Mouse (Mus musculus) neural tube, embryonic 15.5 days (tissue): ENCODE measurements at regions not wholly inside any gene's neighbourhood (a gene's known extent, or its start where the extent isn't known, plus 50 kb on each side); places are given as distances from the start of the nearest gene placed in this dataset.

Experiments used
- ATAC-seq: fragments of 200-750 bp; cut with Nextera tagmentation; 2 replicates; pipeline ENCODE4 v1.8.0; 2017; ENCODE audit warnings: mild to moderate bottlenecking, moderate TSS enrichment, moderate library complexity; ENCODE audit not compliant: low FRiP score
- H3K27ac ChIP-seq: fragments of 300-500 bp; sonication (generic); replicated peaks from 2 replicates; pipeline ENCODE4 v1.5.1; 2015; ENCODE audit warnings: mild to moderate bottlenecking, inconsistent platforms
- H3K27me3 ChIP-seq: fragments of 300-500 bp; sonication (generic); replicated peaks from 2 replicates; pipeline ENCODE4 v1.6.1; 2015; ENCODE audit warnings: inconsistent platforms
- H3K36me3 ChIP-seq: fragments of 300-500 bp; sonication (generic); 2 replicates; pipeline ENCODE4 v1.6.1; 2015; ENCODE audit warnings: inconsistent platforms
- H3K4me1 ChIP-seq: fragments of 300-500 bp; sonication (generic); 2 replicates; pipeline ENCODE4 v1.6.1; 2015; ENCODE audit warnings: inconsistent platforms
- H3K4me2 ChIP-seq: fragments of 300-500 bp; sonication (generic); 2 replicates; pipeline ENCODE4 v1.6.1; 2015; ENCODE audit warnings: inconsistent platforms, mild to moderate bottlenecking, moderate library complexity
- H3K4me3 ChIP-seq: fragments of 300-500 bp; sonication (generic); replicated peaks from 2 replicates; pipeline ENCODE4 v1.5.1; 2015; ENCODE audit warnings: mild to moderate bottlenecking, inconsistent platforms
- H3K9ac ChIP-seq: fragments of 300-500 bp; sonication (generic); replicated peaks from 2 replicates; pipeline ENCODE4 v1.6.1; 2015; ENCODE audit warnings: mild to moderate bottlenecking, inconsistent platforms
- H3K9me3 ChIP-seq: fragments of 300-500 bp; sonication (generic); replicated peaks from 2 replicates; pipeline ENCODE4 v1.6.1; 2016; ENCODE audit warnings: inconsistent platforms
- WGBS: fragments of 180-500 bp; shearing (Covaris S2); methylation state at CpG from one replicate; pipeline ENCODE4 v1.1.7; 2015; ENCODE audit warnings: mixed read lengths; 5-methylcytosine and 5-hydroxymethylcytosine counted together

DNA sequence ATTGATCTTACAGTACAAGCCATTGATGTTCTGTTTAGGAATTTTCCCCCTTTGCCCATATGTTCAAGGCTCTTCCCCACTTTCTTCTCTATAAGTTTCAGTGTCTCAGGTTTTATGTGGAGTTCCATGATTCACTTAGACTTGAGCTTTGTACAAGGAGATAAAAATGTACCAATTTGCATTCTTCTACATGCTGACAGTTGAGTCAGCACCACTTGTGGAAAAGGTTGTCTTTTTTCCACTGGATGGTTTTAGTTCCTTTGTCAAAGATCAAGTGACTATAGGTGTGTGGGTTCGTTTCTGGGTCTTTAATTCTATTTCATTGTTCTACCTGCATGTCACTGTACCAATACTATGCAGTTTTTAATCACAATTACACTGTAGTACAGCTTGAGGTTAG lies 551.1 kb upstream of the A1bg start:
- Histone ChIP-seq H3K4me1 (no peaks in the 10 kb centered on the region), H3K27ac (no peak overlapping the region), H3K4me3 (no peak overlapping the region), H3K4me2 (no peak overlapping the region), H3K36me3 (no peaks in the 10 kb centered on the region), H3K9ac (no peak overlapping the region), H3K9me3 (no peaks in the 10 kb centered on the region), H3K27me3 (no peaks in the 10 kb centered on the region)
- WGBS, result 50% methylated on average over 1 of the region's 1 CpGs
- no peak for ATAC-seq

DNA sequence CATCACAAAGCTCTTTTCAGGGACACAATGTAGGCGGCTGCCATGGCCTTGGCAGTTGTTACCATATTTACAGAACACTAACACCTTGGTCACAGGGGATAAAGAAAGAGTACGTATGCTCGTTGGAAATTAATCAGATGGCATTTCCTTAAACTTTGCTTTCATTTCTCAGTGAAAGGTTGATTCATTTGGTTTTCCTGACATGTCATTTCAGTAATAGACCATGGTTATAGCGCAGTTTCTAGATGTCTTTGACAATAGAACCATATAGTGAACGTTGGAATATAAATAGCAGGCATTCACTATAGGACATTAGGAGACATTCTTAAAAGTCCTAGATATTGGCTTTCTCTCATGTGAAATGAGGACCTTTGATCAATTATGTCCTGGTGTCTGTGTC lies 532.2 kb upstream of the A1bg start:
- Histone ChIP-seq H3K36me3 (no peaks in the 10 kb centered on the region), H3K4me3 (no peak overlapping the region), H3K4me1 (no peaks in the 10 kb centered on the region), H3K4me2 (no peak overlapping the region), H3K27me3 (no peaks in the 10 kb centered on the region), H3K27ac (no peak overlapping the region), H3K9ac (no peak overlapping the region), H3K9me3 (no peaks in the 10 kb centered on the region)
- 94% methylated on average over 5 of the region's 5 CpGs for WGBS
- ATAC-seq, result no peak

DNA sequence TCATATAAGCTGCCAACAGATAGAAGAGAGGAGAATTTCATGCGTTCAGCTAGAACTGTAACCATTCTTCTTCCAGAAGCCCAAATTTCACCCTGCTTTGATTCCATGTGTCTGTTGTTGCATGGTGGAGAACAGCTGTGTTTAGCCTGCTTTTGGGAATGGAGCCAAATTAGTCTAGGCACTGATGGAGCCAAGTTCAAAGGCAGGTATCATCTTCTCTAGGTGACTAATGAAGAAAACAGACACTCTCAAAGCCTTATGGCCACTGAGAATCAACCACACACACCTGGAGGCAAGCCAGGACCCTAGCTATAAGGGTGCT lies 531.5 kb upstream of the A1bg start:
- 77% methylated on average over 1 of the region's 1 CpGs for WGBS
- H3K36me3 ChIP-seq, result no peaks in the 10 kb centered on the region
- ATAC-seq, result no peak
- H3K4me2 ChIP-seq, result no peak overlapping the region
- H3K4me3 ChIP-seq, result no peak overlapping the region
- H3K9ac ChIP-seq, result no peak overlapping the region
- no peaks in the 10 kb centered on the region for H3K4me1 ChIP-seq
- no peaks in the 10 kb centered on the region for H3K27me3 ChIP-seq
- no peaks in the 10 kb centered on the region for H3K9me3 ChIP-seq
- H3K27ac ChIP-seq, result no peak overlapping the region

DNA sequence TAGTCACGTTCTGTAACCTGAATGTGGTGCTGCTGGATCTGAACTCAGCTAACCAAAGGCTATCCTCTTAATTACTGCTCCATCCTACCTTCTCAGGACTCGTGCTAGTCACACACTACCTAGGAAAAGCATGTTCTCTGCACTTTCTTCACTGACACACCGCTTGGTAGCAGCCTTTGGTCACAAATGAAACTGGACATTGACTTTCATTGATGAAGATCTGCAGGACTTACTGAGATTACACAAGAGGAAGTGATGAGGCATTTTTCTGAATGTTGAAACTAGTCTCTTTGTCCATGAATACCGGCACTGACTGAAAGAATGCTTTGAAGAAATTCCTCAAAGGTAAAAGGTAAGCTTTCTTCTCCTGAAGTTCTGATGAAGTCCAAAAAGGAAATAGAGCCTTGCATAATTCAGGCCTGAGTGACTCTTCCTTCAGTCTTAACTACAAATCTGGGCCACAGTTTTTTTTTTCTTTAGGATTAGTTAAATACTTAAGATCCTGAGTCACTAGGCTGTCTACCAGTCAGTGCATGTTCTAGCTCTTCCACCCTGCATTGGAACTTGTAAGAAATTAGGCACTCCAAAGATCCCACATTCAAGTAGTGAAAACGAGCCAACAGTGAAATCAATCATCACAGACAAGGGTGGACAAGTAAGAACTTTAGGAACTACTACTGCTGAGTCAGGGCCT lies 531.0 kb upstream of the A1bg start:
- no peak for ATAC-seq
- H3K27ac ChIP-seq, result no peak overlapping the region
- no peak overlapping the region for H3K9ac ChIP-seq
- H3K4me3 ChIP-seq, result no peak overlapping the region
- WGBS, result 85% methylated on average over 5 of the region's 5 CpGs
- no peaks in the 10 kb centered on the region for H3K4me1 ChIP-seq
- no peaks in the 10 kb centered on the region for H3K36me3 ChIP-seq
- no peaks in the 10 kb centered on the region for H3K27me3 ChIP-seq
- no peak overlapping the region for H3K4me2 ChIP-seq
- H3K9me3 ChIP-seq, result no peaks in the 10 kb centered on the region

DNA sequence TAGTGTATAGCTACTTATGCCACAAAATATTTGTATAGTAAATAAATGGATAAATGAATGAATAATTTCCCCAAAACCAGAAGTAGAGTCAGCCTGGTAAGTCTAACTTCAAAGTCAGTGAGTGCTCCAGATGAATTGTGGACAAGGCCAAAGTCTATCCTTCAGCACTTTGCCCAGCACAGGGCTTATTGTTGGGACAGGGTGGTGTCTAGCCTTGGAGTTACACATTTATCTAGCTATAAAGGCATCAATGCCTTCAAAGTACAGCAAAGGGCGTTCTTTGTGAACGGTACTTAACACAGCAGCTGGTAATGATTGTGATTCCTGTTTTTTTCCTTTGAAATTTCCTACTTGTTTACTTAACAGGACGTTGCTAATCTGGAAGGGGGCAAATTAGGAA lies 527.4 kb upstream of the A1bg start:
- H3K4me2 ChIP-seq, result no peak overlapping the region
- 21% methylated on average over 3 of the region's 3 CpGs for WGBS
- H3K4me1 ChIP-seq, result no peaks in the 10 kb centered on the region
- H3K27me3 ChIP-seq, result no peaks in the 10 kb centered on the region
- no peak overlapping the region for H3K9ac ChIP-seq
- H3K9me3 ChIP-seq, result no peaks in the 10 kb centered on the region
- H3K36me3 ChIP-seq, result no peaks in the 10 kb centered on the region
- no peak overlapping the region for H3K4me3 ChIP-seq
- no peak for ATAC-seq
- H3K27ac ChIP-seq, result no peak overlapping the region

DNA sequence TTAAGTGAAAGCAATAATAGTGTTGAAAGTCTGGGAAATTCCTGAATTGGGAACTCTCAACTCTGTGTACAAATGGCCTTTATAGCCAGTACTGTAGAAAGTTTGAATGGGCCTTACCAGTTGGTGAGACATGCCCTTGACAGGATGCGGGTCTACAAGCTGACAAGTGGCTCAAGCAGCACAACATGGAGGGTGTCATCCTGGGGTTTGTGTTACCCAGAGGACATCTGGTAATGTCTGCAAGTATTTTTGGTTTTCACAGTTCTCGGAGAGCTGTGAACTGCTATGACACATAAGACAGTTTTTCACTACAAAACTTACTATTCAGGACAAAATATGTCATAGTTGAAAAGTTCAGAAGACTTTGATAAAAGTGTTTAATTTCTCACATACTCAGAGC lies 525.7 kb upstream of the A1bg start:
- H3K4me3 ChIP-seq, result no peak overlapping the region
- H3K27ac ChIP-seq, result no peak overlapping the region
- no peak overlapping the region for H3K9ac ChIP-seq
- WGBS, result 98% methylated on average over 2 of the region's 2 CpGs
- no peaks in the 10 kb centered on the region for H3K36me3 ChIP-seq
- H3K4me1 ChIP-seq, result no peaks in the 10 kb centered on the region
- no peaks in the 10 kb centered on the region for H3K9me3 ChIP-seq
- no peak for ATAC-seq
- no peak overlapping the region for H3K4me2 ChIP-seq
- H3K27me3 ChIP-seq, result no peaks in the 10 kb centered on the region

DNA sequence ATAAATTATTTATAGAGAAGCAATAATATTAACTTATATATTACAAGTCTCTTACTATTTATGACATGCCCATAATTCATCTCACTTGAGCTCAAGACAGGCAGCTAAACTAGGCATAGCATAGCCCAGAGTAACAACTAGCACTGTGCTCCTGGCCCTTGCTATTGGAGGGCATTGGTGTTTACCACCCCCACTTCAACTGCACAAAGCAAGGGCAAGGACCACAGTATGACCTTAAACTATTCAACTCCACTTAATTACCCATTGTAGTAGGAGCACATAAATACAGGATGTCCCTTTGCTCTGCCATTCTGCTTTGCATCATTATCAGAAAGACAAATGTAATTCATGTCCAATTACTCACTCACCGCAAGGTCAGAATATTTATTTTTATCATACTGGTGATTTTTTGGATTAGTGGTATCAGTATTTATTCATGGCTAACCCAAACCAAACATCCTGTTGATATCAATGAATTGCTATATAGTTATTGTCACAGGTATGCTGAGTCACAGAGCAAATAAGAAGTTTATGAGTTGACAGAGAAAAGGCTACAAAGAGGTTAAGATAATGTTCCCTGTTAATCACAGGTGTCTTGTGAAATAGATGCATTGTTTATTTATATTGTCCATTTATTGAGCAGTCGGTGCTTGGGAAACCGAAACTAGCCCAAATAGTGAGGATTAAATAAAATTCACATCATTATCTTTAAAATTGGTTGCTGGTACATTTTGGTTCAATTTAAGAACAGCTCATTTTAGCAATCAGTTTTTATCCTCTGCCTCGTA lies 523.4 kb upstream of the A1bg start:
- Histone ChIP-seq H3K9ac (no peak overlapping the region), H3K36me3 (no peaks in the 10 kb centered on the region), H3K4me2 (no peak overlapping the region), H3K4me3 (no peak overlapping the region), H3K9me3 (no peaks in the 10 kb centered on the region), H3K27ac (no peak overlapping the region), H3K4me1 (no peaks in the 10 kb centered on the region), H3K27me3 (no peaks in the 10 kb centered on the region)
- 84% methylated on average over 4 of the region's 4 CpGs for WGBS
- ATAC-seq, result no peak

DNA sequence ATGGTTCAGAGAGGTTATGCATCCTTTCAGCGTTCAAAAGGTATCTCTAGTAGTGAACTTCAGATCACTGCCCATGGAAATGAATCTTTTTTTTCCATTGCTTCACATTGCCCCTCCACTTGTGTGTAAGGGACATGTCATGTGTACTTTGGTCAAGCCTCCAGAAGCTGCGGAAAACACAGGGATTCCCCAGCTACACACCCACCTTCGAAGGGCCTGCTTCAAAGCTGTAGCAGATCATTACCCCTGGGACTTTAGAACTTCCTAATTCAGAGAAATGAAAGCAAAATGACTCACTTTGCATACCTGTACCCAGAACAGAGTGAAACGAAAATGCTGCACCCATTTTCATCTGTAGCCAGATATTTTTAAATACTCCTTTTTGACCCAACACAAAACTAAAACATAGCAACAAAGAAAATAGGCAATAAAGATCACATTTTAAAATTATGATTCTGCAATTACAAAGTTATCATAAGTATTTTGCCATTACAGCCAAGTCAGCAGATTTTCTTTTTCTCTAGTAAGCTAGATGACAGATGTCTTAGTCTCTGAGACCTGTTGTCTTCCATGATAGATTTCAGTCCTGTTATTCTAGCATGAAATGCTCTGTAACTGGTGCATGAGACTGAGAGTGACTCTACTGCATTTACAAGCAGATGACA lies 519.1 kb upstream of the A1bg start:
- Histone ChIP-seq H3K4me1 (no peaks in the 10 kb centered on the region), H3K27ac (no peak overlapping the region), H3K36me3 (no peaks in the 10 kb centered on the region), H3K27me3 (no peaks in the 10 kb centered on the region), H3K4me2 (no peak overlapping the region), H3K9ac (no peak overlapping the region), H3K9me3 (no peaks in the 10 kb centered on the region), H3K4me3 (no peak overlapping the region)
- ATAC-seq, result no peak
- WGBS, result 88% methylated on average over 4 of the region's 4 CpGs

DNA sequence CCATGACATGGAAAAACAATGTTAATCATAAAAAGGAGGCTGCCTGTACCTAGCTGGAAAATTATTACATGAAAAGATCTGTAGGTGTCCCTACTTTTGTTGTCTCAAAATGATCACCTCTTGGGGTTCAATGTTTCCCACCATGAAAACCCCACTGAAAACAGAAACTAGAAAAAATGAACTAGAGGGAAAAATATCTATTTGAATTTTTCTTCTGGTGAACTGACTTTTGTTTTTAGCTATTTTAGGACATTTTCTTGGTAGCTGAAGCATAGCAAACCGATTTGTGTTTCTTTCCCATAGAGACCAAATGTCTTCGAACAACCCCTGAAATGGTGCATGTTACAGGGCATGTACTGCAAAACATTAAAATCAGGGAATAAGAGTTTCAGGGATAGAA lies 518.2 kb upstream of the A1bg start:
- 94% methylated on average over 2 of the region's 2 CpGs for WGBS
- H3K4me3 ChIP-seq, result no peak overlapping the region
- no peaks in the 10 kb centered on the region for H3K9me3 ChIP-seq
- H3K27ac ChIP-seq, result no peak overlapping the region
- no peaks in the 10 kb centered on the region for H3K27me3 ChIP-seq
- H3K4me2 ChIP-seq, result no peak overlapping the region
- H3K9ac ChIP-seq, result no peak overlapping the region
- H3K4me1 ChIP-seq, result no peaks in the 10 kb centered on the region
- no peak for ATAC-seq
- H3K36me3 ChIP-seq, result no peaks in the 10 kb centered on the region

DNA sequence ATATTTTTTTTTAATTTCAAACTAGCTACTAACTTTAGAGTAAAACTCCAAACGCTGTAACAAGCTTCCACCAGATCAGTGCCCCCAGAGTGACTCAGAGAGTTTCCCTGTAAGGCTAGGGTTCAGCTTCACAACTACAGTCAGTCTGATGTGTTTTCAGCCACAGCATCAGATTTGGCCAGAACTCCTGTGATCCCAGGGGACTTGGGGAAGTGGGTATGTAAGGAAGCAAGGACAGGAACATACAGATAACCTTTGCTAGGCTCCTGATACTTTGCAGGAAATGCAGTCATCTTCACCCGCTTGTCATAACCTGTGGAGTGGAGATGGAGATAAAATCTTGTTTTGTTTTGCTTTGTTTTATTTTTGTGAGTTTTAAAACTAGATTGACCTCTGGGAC lies 517.5 kb upstream of the A1bg start:
- Histone ChIP-seq H3K4me3 (no peak overlapping the region), H3K36me3 (no peaks in the 10 kb centered on the region), H3K4me2 (no peak overlapping the region), H3K27ac (no peak overlapping the region), H3K4me1 (no peaks in the 10 kb centered on the region), H3K9me3 (no peaks in the 10 kb centered on the region), H3K9ac (no peak overlapping the region), H3K27me3 (no peaks in the 10 kb centered on the region)
- 93% methylated on average over 2 of the region's 2 CpGs for WGBS
- no peak for ATAC-seq

DNA sequence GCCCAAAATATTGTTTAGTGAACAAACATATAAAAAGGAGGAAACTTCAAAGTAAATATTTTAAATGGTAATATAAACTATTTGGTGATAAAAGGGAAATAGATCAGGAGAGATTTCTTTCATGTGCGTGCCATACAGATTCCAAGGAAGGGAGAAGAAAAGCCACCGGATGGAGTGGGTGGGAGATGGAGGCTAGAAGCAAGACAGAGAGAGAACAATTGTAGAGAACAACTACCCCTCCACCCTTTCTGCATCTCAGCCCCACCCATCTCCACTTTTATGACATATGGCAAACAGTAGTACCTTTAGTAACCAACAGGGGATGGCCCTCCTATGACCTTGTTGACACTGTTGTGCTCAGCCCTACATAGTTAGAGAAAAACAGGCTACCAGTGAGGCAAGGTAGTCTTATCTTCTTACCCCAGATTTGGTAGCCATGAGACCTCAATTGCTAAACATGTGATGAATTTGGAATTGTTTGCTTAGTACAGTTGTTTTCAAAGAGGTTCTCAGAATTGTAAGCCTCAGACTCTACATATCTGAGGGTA lies 516.9 kb upstream of the A1bg start:
- no peaks in the 10 kb centered on the region for H3K4me1 ChIP-seq
- no peaks in the 10 kb centered on the region for H3K27me3 ChIP-seq
- no peak overlapping the region for H3K9ac ChIP-seq
- no peaks in the 10 kb centered on the region for H3K9me3 ChIP-seq
- no peaks in the 10 kb centered on the region for H3K36me3 ChIP-seq
- ATAC-seq, result no peak
- H3K27ac ChIP-seq, result no peak overlapping the region
- no peak overlapping the region for H3K4me3 ChIP-seq
- no peak overlapping the region for H3K4me2 ChIP-seq
- 87% methylated on average over 2 of the region's 2 CpGs for WGBS

DNA sequence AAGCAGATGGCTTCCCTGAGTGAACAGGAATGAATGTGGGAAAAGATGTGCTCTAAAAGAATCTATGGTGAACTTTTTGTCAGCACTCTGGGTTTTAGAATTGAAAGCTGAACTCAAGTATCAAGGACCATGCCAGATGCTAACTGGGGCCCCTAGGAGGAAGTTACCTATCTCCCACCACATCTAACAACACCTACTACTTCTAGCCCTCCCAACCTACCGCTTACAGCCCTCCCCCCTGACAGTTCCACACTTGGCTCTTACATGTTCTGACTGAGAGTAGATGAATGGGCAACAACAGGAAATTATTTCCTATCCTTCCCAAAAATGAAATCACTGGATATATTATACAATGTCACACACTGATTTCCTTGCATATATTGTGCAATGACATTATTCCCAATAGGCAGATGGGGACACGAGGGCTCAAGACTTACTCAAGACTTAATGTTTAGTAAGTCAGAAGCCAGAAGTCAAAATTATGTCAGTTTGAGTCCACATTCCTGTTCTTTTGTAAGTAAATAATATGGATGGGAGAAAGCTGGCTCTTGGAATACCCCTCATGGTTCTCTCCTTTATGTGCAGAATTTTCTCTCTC lies 506.1 kb upstream of the A1bg start:
- no peak for ATAC-seq
- 92% methylated on average over 2 of the region's 2 CpGs for WGBS
- H3K9me3 ChIP-seq, result no peaks in the 10 kb centered on the region

More for the DNA sequence above, 506.1 kb upstream of the A1bg start:
- Histone ChIP-seq H3K4me1 (no peaks in the 10 kb centered on the region), H3K4me2 (no peak overlapping the region), H3K27ac (no peak overlapping the region), H3K9ac (no peak overlapping the region), H3K4me3 (no peak overlapping the region), H3K36me3 (no peaks in the 10 kb centered on the region), H3K27me3 (no peaks in the 10 kb centered on the region)
